Mouse (Mus musculus): ENCODE results near the gene Fut7.

GRCm38 (mm10) chr2:25433101-25433500 is 10.0 kb downstream of the Fut7 start:
- TF ChIP-seq CTCF (IDR thresholded peaks at IDR 0.05; ENCODE audit: low read depth, low read length) (no peak), POLR2A (IDR thresholded peaks at IDR 0.05; ENCODE audit: borderline replicate concordance, low read depth, low read length) (no peak)

Measured in bone marrow macrophage, adult 2 months (primary cell).